Mouse (Mus musculus): Measurements from ENCODE around the gene Nfkbib. TPM values are rescaled to one million over a fixed set of nuclear protein-coding genes. Genes with fewer than 3 reads are reported as not detected.

The Nfkbib gene
- polyA plus RNA-seq, 1 experiment from 2014 or later = 38.7 TPM

DNA sequence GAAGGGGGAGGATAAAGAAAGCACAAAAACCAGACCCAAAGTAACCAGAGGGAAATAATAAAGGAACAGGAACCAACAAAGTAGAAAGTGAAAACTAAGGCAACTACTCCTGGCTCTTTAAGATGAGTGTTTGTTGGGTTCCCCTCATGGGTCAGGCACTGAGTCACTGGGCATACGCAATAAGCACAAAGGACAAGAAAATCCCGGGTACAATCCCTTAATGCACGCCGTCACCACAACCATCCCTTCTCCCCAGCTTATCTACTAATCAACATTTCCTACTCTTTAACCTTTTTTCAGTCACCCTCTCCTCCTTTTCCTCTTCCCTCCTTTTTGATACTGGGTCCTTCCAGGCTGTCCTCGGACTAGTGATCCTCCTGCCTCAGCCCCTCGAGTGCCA is 2.1 kb downstream of the Nfkbib start:
- peaks cover 15% of the 10 kb centered on the region; the same call in 1 of the 2 replicates for H3K36me3 ChIP-seq
- H3K9ac ChIP-seq = no peak overlapping the region
- WGBS = 79% methylated on average over 6 of the region's 6 CpGs
- peaks cover 19% of the 10 kb centered on the region for H3K4me1 ChIP-seq
- H3K4me3 ChIP-seq (replicated peaks) = peak overlapping the region; percentile 88
- H3K27me3 ChIP-seq (replicated peaks) = no peaks in the 10 kb centered on the region
- H3K27ac ChIP-seq = no peak overlapping the region
- H3K4me2 ChIP-seq = peak overlapping the region; percentile 68
- no peaks in the 10 kb centered on the region for H3K9me3 ChIP-seq
- no peak for ATAC-seq (ENCODE audit: insufficient read depth, low FRiP score, low read depth)

DNA sequence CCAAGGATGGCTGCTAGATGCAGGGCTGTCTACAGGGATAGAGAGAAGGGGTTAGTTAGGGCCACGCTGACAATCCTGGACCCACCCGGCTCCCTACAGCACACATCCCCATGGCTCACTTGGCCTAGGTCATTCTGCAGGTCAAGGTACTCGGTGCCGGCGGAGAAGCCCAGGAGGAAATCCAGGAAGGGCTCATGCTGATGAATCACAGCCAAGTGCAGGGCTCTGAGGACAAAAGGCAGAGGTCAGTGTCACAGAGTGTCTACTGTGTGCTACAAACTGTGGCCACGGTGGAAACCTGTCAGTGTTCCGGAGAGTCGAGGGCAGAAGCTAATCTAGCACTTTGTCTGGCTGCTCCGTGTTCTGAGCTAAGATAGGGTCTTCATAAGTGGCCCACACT is 5.4 kb downstream of the Nfkbib start:
- Histone ChIP-seq H3K27me3 (replicated peaks) (no peaks in the 10 kb centered on the region), H3K4me3 (replicated peaks) (no peak overlapping the region), H3K36me3 (peaks cover 23% of the 10 kb centered on the region; the same call in 1 of the 2 replicates), H3K27ac (no peak overlapping the region), H3K9ac (no peak overlapping the region), H3K4me2 (no peak overlapping the region), H3K9me3 (no peaks in the 10 kb centered on the region), H3K4me1 (peaks cover 9% of the 10 kb centered on the region)
- ATAC-seq (ENCODE audit: insufficient read depth, low FRiP score, low read depth) = no peak
- WGBS = 86% methylated on average over 9 of the region's 9 CpGs

DNA sequence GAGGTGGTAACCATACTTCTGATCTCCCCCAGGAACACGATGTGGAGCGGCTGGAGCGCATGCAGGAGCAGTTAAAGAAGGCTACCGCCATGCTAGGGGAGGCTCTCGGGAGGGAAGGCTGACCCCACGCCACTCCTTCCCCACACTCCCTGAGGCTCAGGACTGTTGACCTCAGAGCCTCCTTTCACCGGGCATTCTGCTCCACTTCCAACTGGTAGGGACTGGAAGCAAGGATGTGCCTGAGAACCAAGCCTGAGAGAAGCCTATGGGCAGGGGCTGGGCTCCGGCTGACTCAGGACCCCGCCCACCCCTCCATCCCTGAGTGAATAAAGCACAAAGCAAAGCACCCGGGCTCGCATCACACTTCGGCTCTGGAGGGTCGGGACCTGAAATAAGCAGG is 8.7 kb downstream of the Nfkbib start:
- H3K4me3 ChIP-seq (replicated peaks) = no peak overlapping the region
- ATAC-seq (ENCODE audit: insufficient read depth, low FRiP score, low read depth) = no peak
- no peaks in the 10 kb centered on the region; the same call in 1 of the 2 replicates for H3K27me3 ChIP-seq (replicated peaks)
- no peaks in the 10 kb centered on the region for H3K9me3 ChIP-seq
- H3K27ac ChIP-seq = no peak overlapping the region
- no peak overlapping the region for H3K4me2 ChIP-seq
- WGBS = 77% methylated on average over 13 of the region's 13 CpGs
- H3K4me1 ChIP-seq = peaks cover 9% of the 10 kb centered on the region; the same call in 1 of the 2 replicates
- peaks cover 23% of the 10 kb centered on the region; the same call in 1 of the 2 replicates for H3K36me3 ChIP-seq
- H3K9ac ChIP-seq = no peak overlapping the region

DNA sequence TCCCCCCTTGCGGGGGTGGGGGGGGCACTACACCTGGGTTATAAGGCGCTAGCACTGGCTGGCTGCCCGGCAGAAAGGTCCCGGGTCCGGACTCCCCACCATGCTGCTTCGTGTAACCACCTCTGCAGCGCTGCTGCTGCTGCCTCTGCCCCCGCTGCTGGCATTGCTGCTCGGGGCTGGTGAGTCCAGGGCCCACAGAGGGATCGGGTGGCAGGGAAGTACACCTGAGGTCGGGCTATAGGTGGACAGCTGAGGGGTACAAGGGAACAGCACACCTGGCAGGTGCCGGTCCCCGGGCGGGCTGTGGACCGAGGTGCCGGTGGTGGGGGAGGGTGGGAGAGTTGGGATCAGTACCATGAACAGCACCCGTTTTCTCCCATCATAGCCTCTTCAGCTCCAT is 11.2 kb downstream of the Nfkbib start, which contains the start of gene Ccer2:
TSS of gene Ccer2 (plus strand) at position 96 of the 400 bp plus-strand sequence.
- Histone ChIP-seq H3K9ac (no peak within 1 kb of the TSS), H3K4me1 (peaks cover 9% of the 10 kb centered on the region; the same call in 1 of the 2 replicates), H3K36me3 (peaks cover 19% of the 10 kb centered on the region), H3K27ac (no peak within 1 kb of the TSS), H3K4me2 (peak within 1 kb of the TSS; percentile 2; the same call in 1 of the 2 replicates), H3K4me3 (replicated peaks) (no peak within 1 kb of the TSS; the same call in 1 of the 2 replicates), H3K27me3 (replicated peaks) (no peaks in the 10 kb centered on the region; the same call in 1 of the 2 replicates), H3K9me3 (no peaks in the 10 kb centered on the region)
- 2% methylated on average over 17 of the region's 17 CpGs for WGBS
- no peak for ATAC-seq (ENCODE audit: insufficient read depth, low FRiP score, low read depth)

DNA sequence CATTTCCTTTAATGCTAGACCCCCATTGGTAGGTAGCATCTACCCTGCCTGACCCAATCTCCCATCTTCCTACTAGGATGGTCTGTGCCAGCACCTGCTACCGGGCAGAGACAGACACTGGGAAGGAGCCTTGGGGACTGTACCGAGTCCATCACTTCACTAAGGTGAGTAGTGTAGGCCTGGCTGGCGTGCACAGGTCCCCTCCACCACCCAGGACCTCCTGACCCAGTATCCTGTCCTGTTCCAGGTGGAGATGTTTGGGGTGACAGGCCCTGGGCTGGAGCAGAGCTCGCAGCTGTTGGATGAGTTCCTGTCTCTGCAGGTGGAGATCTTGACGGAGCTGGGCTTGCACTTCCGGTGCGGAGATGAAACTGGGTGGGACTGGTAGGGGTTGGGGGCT is 17.4 kb downstream of the Nfkbib start:
- no peak overlapping the region for H3K9ac ChIP-seq
- H3K9me3 ChIP-seq = no peaks in the 10 kb centered on the region
- no peak overlapping the region for H3K27ac ChIP-seq
- no peaks in the 10 kb centered on the region for H3K27me3 ChIP-seq (replicated peaks)
- H3K36me3 ChIP-seq = peaks cover 22% of the 10 kb centered on the region
- no peak overlapping the region for H3K4me2 ChIP-seq
- no peak for ATAC-seq (ENCODE audit: insufficient read depth, low FRiP score, low read depth)
- no peak overlapping the region for H3K4me3 ChIP-seq (replicated peaks)
- 90% methylated on average over 7 of the region's 7 CpGs for WGBS
- H3K4me1 ChIP-seq = no peaks in the 10 kb centered on the region

DNA sequence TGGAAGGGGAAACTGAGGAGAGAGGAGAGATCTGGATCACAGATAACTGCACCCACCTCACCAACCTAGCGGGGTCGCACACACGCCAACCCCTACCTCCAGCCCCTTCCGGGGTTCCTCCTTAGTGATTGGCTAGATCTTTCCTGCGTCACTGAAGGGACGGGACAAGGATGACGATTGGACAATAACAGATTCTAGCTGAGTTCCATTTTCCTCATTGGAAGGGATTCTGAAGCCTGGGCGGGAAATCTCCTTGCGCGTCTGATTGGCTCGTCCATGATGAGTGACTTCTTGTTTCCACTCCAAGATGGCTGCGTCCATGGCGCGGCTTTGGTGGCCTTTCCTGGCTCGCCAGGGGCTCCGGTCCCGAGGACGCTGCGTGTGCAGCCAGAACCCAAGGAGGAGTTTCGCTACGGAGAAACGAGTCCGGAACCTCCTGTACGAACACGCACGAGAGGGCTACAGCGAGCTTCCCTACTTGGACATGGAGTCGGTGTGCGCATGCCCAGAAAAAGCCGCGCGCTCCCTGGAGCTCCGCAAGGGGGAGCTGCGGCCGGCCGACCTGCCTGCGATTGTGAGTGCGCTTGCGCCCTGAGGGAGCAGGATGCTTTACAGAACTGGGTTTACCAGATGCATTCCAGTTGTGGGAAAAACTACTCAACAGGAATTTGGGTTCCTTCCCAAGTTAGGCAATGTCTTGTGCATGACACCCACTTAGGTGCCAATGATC is 25.4 kb downstream of the Nfkbib start, which contains the start of the genes Mrps12 and Sars2:
TSS of gene Mrps12 (minus strand) at position 112 of the 730 bp plus-strand sequence.
TSS of gene Sars2 (plus strand) at position 284 of the 730 bp plus-strand sequence.
- peak within 1 kb of the TSS; percentile 65 for H3K4me2 ChIP-seq
- H3K27ac ChIP-seq = peak within 1 kb of the TSS; percentile 92
- H3K4me1 ChIP-seq = peaks cover 15% of the 10 kb centered on the region; the same call in 1 of the 2 replicates
- H3K27me3 ChIP-seq (replicated peaks) = no peaks in the 10 kb centered on the region
- peak within 1 kb of the TSS; percentile 81 for H3K4me3 ChIP-seq (replicated peaks)
- H3K36me3 ChIP-seq = peaks cover 20% of the 10 kb centered on the region
- no peaks in the 10 kb centered on the region for H3K9me3 ChIP-seq
- H3K9ac ChIP-seq = peak within 1 kb of the TSS; percentile 76
- under 1% methylated on average over 39 of the region's 39 CpGs for WGBS
- peak; percentile 97 for ATAC-seq (ENCODE audit: insufficient read depth, low FRiP score, low read depth)

DNA sequence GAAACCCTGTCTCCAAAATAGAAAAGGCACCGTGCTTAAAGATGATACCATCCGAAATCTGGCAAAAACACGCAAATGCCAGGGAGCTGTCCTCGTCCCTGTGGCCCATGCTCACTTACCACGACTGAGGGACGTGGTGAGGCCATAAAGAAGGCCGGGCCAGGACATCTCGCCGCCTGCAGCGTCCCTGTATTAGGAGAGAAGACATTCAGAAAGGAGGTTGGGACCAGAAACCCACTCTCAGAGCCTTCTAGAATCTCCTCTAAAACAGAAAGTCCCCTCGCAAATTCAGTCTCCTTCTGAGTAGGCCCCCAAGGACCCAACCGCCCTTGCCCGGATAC is 26.0 kb downstream of the Nfkbib start:
- Histone ChIP-seq H3K9ac (peak overlapping the region; percentile 54), H3K27ac (peak overlapping the region; percentile 58), H3K4me3 (replicated peaks) (peak overlapping the region; percentile 81), H3K9me3 (no peaks in the 10 kb centered on the region), H3K4me2 (peak overlapping the region; percentile 65), H3K27me3 (replicated peaks) (no peaks in the 10 kb centered on the region), H3K4me1 (peaks cover 15% of the 10 kb centered on the region; the same call in 1 of the 2 replicates), H3K36me3 (peaks cover 21% of the 10 kb centered on the region)
- WGBS = 2% methylated on average over 13 of the region's 13 CpGs
- peak; percentile 18; the same call in 1 of the 2 replicates for ATAC-seq (ENCODE audit: insufficient read depth, low FRiP score, low read depth)

DNA sequence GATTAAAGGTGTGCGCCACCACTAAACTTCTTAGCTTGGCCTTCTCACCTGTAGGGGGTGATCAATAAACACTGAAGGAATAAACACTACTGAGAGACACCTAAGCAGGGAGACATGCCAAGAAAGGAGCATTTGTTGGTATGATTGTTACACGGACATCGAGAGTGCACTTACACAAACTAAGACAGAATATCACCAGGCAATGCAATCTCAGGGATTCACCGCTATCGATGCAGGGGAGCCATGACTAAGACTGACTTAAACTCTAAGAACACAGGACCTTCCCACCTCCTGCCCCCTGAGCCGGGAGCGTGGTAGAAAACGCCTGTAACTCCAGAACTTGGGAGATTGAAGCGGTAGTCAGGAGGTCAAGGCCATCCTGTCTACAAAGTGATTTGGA is 26.4 kb downstream of the Nfkbib start:
- peak overlapping the region; percentile 54 for H3K9ac ChIP-seq
- WGBS = 30% methylated on average over 9 of the region's 9 CpGs

DNA sequence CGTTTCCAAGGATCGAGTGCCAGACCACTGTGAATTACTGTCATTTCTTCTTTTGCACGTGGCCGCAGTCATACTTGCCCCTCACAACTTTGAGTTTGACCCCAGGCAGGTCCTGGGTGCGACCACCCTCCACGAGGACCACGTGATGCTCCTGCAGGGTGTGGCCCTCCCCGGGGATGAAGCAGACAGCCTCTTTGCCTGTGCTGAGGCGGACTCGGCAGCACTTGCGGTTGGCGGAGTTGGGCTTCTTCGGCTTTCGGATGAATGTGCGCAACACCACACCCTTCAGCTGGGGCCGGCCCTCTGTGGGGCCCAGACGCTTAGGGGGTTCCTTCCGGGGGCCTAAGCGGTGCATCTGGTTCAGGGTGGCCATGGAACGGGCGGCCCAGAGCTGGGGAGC is 27.5 kb downstream of the Nfkbib start:
- H3K9me3 ChIP-seq = no peaks in the 10 kb centered on the region
- H3K4me3 ChIP-seq (replicated peaks) = no peak overlapping the region
- peaks cover 15% of the 10 kb centered on the region; the same call in 1 of the 2 replicates for H3K4me1 ChIP-seq
- peaks cover 22% of the 10 kb centered on the region for H3K36me3 ChIP-seq
- H3K9ac ChIP-seq = no peak overlapping the region
- 92% methylated on average over 21 of the region's 21 CpGs for WGBS
- no peak overlapping the region for H3K27ac ChIP-seq
- ATAC-seq (ENCODE audit: insufficient read depth, low FRiP score, low read depth) = no peak
- H3K27me3 ChIP-seq (replicated peaks) = no peaks in the 10 kb centered on the region
- H3K4me2 ChIP-seq = no peak overlapping the region

More for the DNA sequence above, 26.4 kb downstream of the Nfkbib start:
- Histone ChIP-seq H3K4me1 (peaks cover 15% of the 10 kb centered on the region; the same call in 1 of the 2 replicates), H3K36me3 (peaks cover 23% of the 10 kb centered on the region), H3K4me3 (replicated peaks) (peak overlapping the region; percentile 81), H3K9me3 (no peaks in the 10 kb centered on the region), H3K27me3 (replicated peaks) (no peaks in the 10 kb centered on the region), H3K27ac (peak overlapping the region; percentile 58; the same call in 1 of the 2 replicates), H3K4me2 (peak overlapping the region; percentile 65)
- ATAC-seq (ENCODE audit: insufficient read depth, low FRiP score, low read depth) = no peak

DNA sequence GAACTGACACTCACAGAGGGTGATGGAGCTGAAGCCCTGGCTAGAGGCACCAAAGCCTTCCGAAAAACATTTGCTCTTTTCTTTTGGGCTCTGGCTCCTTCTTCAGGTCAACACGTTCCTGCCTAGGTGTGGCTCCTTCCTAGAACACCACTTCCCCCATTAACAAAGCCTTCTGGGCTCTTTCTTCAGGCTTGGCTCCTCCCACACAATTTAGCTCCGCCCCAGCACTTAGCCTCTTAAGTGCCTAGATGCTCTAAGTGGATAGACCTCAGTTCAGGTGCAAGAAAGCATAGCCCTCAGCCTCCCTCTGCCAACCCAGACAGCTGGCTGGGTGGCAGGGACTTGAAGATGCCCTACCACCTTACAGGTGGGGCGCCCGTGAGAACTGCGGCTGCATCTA is 31.6 kb downstream of the Nfkbib start:
- no peak for ATAC-seq (ENCODE audit: insufficient read depth, low FRiP score, low read depth)
- Histone ChIP-seq H3K9me3 (no peaks in the 10 kb centered on the region), H3K36me3 (peaks cover 23% of the 10 kb centered on the region; the same call in 1 of the 2 replicates), H3K4me2 (no peak overlapping the region), H3K9ac (no peak overlapping the region), H3K4me1 (peaks cover 9% of the 10 kb centered on the region), H3K27me3 (replicated peaks) (no peaks in the 10 kb centered on the region), H3K27ac (no peak overlapping the region), H3K4me3 (replicated peaks) (no peak overlapping the region)
- WGBS = 74% methylated on average over 6 of the region's 6 CpGs

DNA sequence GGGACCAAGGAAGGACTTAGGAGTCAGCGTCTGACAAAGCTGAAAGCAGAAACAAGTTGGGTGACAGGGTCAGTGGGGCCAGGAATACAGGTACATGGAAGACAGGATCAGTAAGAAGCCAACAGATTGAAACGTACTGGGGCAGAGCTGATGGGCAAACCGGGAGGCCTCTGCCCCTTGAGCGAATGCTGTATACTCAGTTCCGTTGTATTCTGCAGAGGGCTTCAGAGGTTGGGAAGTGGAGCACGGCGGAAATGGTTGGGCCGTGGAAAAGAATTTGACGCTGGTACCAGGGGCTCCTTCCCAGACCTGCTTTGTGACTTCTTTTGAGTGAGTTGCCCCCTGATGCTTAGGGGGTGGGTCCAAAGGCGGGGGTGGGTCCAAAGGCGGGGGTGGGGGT is 34.1 kb downstream of the Nfkbib start:
- no peaks in the 10 kb centered on the region for H3K9me3 ChIP-seq
- WGBS = 22% methylated on average over 11 of the region's 11 CpGs
- peak overlapping the region; percentile 95 for H3K4me2 ChIP-seq
- H3K4me1 ChIP-seq = peaks cover 5% of the 10 kb centered on the region; the same call in 1 of the 2 replicates
- H3K27me3 ChIP-seq (replicated peaks) = no peaks in the 10 kb centered on the region
- H3K36me3 ChIP-seq = peaks cover 14% of the 10 kb centered on the region; the same call in 1 of the 2 replicates
- no peak overlapping the region for H3K9ac ChIP-seq
- H3K27ac ChIP-seq = no peak overlapping the region
- H3K4me3 ChIP-seq (replicated peaks) = peak overlapping the region; percentile 49
- no peak for ATAC-seq (ENCODE audit: insufficient read depth, low FRiP score, low read depth)

Data from stomach, embryonic 15.5 days (tissue).